Mouse (Mus musculus): ENCODE data around the gene Farp1. TPM values are rescaled to one million over a fixed set of nuclear protein-coding genes. Genes with fewer than 3 reads are reported as not detected.

Farp1 gene
- polyA plus RNA-seq, 1 experiment from 2014 or later = 45.2 TPM

DNA sequence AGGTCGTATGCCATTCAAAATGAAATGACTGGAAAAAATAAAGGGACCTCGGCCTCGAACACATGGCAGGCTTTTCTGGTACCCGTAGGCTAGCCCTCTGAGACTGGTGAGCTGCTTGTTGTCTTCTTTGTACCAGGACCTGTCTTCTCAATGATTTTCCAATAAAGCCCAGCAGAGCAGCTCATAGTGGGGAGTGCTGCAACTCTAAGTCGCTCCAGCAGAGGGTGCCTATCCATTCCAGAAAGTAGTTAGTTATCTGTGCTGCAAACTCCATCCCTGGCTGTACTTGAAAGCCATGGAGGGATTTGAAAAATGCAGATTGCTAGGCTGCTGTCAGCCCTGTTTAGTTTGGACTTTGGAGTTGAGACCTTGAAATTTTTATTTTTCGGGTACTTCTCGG lies 224.8 kb downstream of the Farp1 start:
- no peak overlapping the region for H3K4me3 ChIP-seq (replicated peaks; ENCODE audit: low read length)
- no peaks in the 10 kb centered on the region for H3K4me1 ChIP-seq (replicated peaks; ENCODE audit: control insufficient read depth, insufficient read depth, low read length)
- H3K9ac ChIP-seq = no peak overlapping the region
- H3K4me2 ChIP-seq (replicated peaks) = no peak overlapping the region
- DNase-seq (ENCODE audit: low spot score) (peak; percentile 85), ATAC-seq (ENCODE audit: low FRiP score) (peak; percentile 53)
- H3K36me3 ChIP-seq (replicated peaks; ENCODE audit: control insufficient read depth, insufficient read depth) = peaks cover 39% of the 10 kb centered on the region
- no peak overlapping the region for H3K27ac ChIP-seq
- no peaks in the 10 kb centered on the region for H3K27me3 ChIP-seq (ENCODE audit: control insufficient read depth, insufficient read depth, low read length)
- no peaks in the 10 kb centered on the region for H3K9me3 ChIP-seq (ENCODE audit: control insufficient read depth, low read length)
- 47% methylated on average over 7 of the region's 7 CpGs for WGBS

DNA sequence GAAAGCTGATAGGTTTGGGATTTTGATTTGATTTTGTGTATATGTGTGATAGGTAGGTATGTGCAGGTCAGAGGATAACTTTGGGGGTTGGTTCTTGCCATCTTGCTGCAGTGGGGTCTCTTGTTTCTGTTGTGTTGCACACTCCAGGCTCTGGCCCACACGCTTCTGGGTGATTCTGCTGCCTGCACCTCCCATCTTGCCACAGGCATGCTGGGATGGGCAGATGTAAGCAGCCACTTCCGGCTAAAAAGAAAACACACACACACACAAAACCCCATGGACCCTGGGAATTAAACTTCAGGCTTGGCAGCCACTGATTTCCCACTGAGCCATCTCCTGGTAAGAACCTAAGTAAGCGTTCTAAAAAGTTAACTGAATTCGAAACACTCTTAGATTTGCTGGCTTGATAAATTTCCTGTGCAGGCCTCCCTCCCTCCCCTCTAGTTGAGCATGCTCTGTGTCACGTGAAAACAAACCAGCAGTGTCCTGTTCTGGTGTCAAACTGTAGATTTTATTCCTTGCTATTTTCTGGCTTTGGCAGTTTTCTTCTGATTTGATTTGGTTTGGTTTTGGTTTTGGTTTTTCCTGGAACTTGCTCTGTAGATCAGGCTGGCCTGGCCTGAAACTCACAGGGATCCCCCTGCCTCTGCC lies 226.4 kb downstream of the Farp1 start:
- Histone ChIP-seq H3K9ac (no peak overlapping the region), H3K36me3 (replicated peaks; ENCODE audit: control insufficient read depth, insufficient read depth) (peaks cover 34% of the 10 kb centered on the region), H3K27ac (no peak overlapping the region), H3K27me3 (ENCODE audit: control insufficient read depth, insufficient read depth, low read length) (no peaks in the 10 kb centered on the region), H3K9me3 (ENCODE audit: control insufficient read depth, low read length) (no peaks in the 10 kb centered on the region), H3K4me1 (replicated peaks; ENCODE audit: control insufficient read depth, insufficient read depth, low read length) (no peaks in the 10 kb centered on the region), H3K4me2 (replicated peaks) (no peak overlapping the region), H3K4me3 (replicated peaks; ENCODE audit: low read length) (no peak overlapping the region)
- ATAC-seq (ENCODE audit: low FRiP score) (no peak), DNase-seq (ENCODE audit: low spot score) (no peak)
- WGBS = 77% methylated on average over 5 of the region's 5 CpGs

DNA sequence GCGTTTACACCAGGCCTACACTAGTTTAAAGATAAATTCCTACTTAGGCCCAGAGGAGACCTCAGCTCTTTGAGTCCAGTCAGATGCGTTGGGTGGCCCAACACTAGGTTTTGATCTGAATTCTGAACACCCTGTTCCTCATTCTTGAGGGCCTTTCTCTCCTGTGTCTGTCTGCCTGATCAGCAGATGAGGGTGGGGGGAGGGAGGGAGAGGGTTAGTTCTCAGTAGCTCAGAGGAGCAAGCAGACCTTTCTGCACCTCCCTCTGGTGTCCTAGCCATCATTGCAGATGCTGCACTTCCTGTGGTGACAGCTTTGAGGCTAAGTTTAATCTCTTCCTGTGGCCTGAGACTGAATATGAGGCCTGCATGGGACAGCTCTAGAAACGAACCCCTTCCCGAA lies 227.6 kb downstream of the Farp1 start:
- H3K4me2 ChIP-seq (replicated peaks) = no peak overlapping the region
- H3K9ac ChIP-seq = no peak overlapping the region
- H3K27me3 ChIP-seq (ENCODE audit: control insufficient read depth, insufficient read depth, low read length) = no peaks in the 10 kb centered on the region
- peaks cover 31% of the 10 kb centered on the region for H3K36me3 ChIP-seq (replicated peaks; ENCODE audit: control insufficient read depth, insufficient read depth)
- no peaks in the 10 kb centered on the region for H3K9me3 ChIP-seq (ENCODE audit: control insufficient read depth, low read length)
- DNase-seq (ENCODE audit: low spot score) (no peak), ATAC-seq (ENCODE audit: low FRiP score) (no peak)
- no peak overlapping the region for H3K27ac ChIP-seq
- H3K4me3 ChIP-seq (replicated peaks; ENCODE audit: low read length) = no peak overlapping the region
- WGBS = 67% methylated on average over 4 of the region's 4 CpGs
- no peaks in the 10 kb centered on the region for H3K4me1 ChIP-seq (replicated peaks; ENCODE audit: control insufficient read depth, insufficient read depth, low read length)

DNA sequence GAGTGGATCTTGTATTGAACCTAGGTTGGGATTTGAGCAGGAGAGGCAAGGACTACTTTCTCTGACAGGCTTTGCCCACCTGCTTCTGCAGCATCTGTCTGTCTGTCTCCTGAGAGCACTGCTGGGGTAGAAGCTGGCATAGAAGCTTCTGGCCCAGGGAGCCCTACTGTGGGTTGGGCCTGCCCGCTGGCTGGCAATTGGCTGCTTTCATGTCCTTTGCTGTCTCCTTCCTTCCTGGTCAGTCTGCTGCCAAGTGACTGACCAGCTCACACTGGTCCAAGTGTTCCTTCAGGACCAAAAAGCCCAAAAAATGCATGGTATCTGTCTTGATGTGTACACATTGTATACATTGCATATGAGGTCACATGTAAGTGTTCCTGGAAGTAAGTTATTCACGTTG lies 228.9 kb downstream of the Farp1 start:
- Histone ChIP-seq H3K9ac (no peak overlapping the region), H3K27ac (no peak overlapping the region), H3K36me3 (replicated peaks; ENCODE audit: control insufficient read depth, insufficient read depth) (peaks cover 18% of the 10 kb centered on the region; the same call in 1 of the 2 replicates), H3K27me3 (ENCODE audit: control insufficient read depth, insufficient read depth, low read length) (no peaks in the 10 kb centered on the region), H3K9me3 (ENCODE audit: control insufficient read depth, low read length) (no peaks in the 10 kb centered on the region), H3K4me1 (replicated peaks; ENCODE audit: control insufficient read depth, insufficient read depth, low read length) (no peaks in the 10 kb centered on the region), H3K4me2 (replicated peaks) (no peak overlapping the region), H3K4me3 (replicated peaks; ENCODE audit: low read length) (no peak overlapping the region)
- DNase-seq (ENCODE audit: low spot score) = no peak
- ATAC-seq (ENCODE audit: low FRiP score) = no peak
- 82% methylated on average over 2 of the region's 2 CpGs for WGBS

DNA sequence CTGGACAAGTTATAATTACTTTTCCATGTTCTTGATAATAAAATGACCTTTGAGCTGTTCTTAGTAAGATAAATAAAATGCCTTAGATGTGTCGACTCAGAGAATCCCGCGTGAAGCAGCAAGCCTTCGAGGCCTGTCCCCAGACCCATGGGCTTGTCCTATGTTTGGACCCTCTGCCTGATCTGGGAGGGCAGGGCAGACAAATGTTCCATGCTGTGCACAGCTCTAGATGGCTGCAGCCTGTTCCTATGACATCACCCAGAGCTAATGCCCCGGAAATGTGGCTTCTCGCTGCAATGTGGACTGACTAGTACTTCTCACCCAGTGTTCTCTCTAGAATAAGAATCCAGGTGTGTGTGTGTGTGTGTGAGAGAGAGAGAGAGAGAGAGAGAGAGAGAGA lies 229.5 kb downstream of the Farp1 start:
- no peaks in the 10 kb centered on the region for H3K27me3 ChIP-seq (ENCODE audit: control insufficient read depth, insufficient read depth, low read length)
- peaks cover 20% of the 10 kb centered on the region for H3K36me3 ChIP-seq (replicated peaks; ENCODE audit: control insufficient read depth, insufficient read depth)
- no peak for ATAC-seq (ENCODE audit: low FRiP score)
- H3K9me3 ChIP-seq (ENCODE audit: control insufficient read depth, low read length) = no peaks in the 10 kb centered on the region
- H3K4me2 ChIP-seq (replicated peaks) = no peak overlapping the region
- WGBS = 80% methylated on average over 6 of the region's 6 CpGs
- H3K4me1 ChIP-seq (replicated peaks; ENCODE audit: control insufficient read depth, insufficient read depth, low read length) = no peaks in the 10 kb centered on the region
- no peak overlapping the region for H3K9ac ChIP-seq
- no peak for DNase-seq (ENCODE audit: low spot score)
- H3K27ac ChIP-seq = no peak overlapping the region
- H3K4me3 ChIP-seq (replicated peaks; ENCODE audit: low read length) = no peak overlapping the region

DNA sequence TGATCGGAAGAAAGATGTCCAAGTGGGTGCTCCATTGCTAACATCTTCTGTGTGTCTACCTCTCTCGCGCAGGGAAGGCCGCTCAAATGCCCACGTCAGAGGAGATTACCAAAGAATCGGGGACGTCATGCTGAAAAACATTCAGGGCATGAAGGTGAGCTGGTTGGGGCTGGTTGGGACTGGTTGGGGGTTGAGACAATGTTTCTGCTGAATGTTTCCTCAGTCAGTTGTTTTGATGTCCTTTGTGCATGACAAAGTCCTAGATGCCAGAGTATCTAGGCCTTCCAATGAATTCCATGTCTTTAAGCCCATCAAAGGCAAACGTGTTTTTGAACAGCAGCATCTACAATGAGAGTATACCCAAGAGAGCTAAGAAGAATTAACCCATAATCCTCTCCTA lies 232.8 kb downstream of the Farp1 start:
- Histone ChIP-seq H3K27me3 (ENCODE audit: control insufficient read depth, insufficient read depth, low read length) (no peaks in the 10 kb centered on the region), H3K4me3 (replicated peaks; ENCODE audit: low read length) (no peak overlapping the region), H3K36me3 (replicated peaks; ENCODE audit: control insufficient read depth, insufficient read depth) (peaks cover 43% of the 10 kb centered on the region), H3K4me1 (replicated peaks; ENCODE audit: control insufficient read depth, insufficient read depth, low read length) (no peaks in the 10 kb centered on the region), H3K9ac (no peak overlapping the region), H3K9me3 (ENCODE audit: control insufficient read depth, low read length) (no peaks in the 10 kb centered on the region), H3K27ac (no peak overlapping the region), H3K4me2 (replicated peaks) (no peak overlapping the region)
- no peak for ATAC-seq (ENCODE audit: low FRiP score)
- DNase-seq (ENCODE audit: low spot score) = no peak
- WGBS = 89% methylated on average over 8 of the region's 8 CpGs

DNA sequence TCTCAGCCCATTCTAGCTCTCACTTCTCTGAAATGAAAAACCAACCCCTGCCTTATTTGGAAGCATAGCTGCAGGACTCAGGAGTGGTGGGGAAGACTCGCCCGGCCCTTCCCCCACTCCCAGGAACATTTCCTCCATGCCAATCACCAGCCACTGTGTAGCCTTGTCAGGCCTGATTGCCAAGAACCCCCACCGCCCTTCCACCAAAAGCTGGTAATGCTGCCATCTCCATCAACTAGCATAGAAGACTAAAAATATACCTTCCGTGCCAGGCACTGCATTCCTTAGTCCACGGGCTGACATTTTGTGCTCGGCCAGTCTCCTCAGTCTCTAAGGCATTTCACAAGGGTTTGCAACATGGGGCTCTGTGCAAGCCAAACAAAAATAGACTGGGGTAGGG lies 235.5 kb downstream of the Farp1 start:
- no peaks in the 10 kb centered on the region for H3K27me3 ChIP-seq (ENCODE audit: control insufficient read depth, insufficient read depth, low read length)
- 88% methylated on average over 6 of the region's 6 CpGs for WGBS
- H3K4me1 ChIP-seq (replicated peaks; ENCODE audit: control insufficient read depth, insufficient read depth, low read length) = no peaks in the 10 kb centered on the region
- no peak for DNase-seq (ENCODE audit: low spot score)
- no peak for ATAC-seq (ENCODE audit: low FRiP score)
- H3K9me3 ChIP-seq (ENCODE audit: control insufficient read depth, low read length) = no peaks in the 10 kb centered on the region
- no peak overlapping the region for H3K4me3 ChIP-seq (replicated peaks; ENCODE audit: low read length)
- H3K27ac ChIP-seq = no peak overlapping the region
- no peak overlapping the region for H3K4me2 ChIP-seq (replicated peaks)
- H3K9ac ChIP-seq = no peak overlapping the region
- peaks cover 56% of the 10 kb centered on the region for H3K36me3 ChIP-seq (replicated peaks; ENCODE audit: control insufficient read depth, insufficient read depth)

DNA sequence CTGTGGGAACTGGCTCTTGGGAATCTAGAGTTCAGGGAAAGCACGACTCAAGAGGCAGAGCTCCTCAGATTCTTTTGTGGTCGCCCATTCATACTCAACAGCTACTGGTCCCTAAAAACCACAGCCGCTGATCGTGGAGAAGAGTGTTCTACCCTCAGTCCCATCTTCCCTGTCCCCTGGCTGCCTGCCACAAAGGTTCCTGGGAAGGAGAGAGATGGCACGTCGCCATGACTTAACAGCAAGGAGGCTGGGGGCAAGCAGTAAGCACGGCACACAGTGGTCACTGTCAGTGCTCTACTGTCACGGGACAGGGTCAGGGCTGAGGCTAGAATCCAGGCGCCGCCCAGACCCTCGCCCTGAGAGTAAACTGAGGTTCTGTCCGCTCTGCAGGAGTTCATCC lies 240.0 kb downstream of the Farp1 start:
- Histone ChIP-seq H3K9ac (no peak overlapping the region), H3K9me3 (ENCODE audit: control insufficient read depth, low read length) (no peaks in the 10 kb centered on the region), H3K4me3 (replicated peaks; ENCODE audit: low read length) (no peak overlapping the region), H3K36me3 (replicated peaks; ENCODE audit: control insufficient read depth, insufficient read depth) (peaks cover 81% of the 10 kb centered on the region), H3K4me2 (replicated peaks) (no peak overlapping the region), H3K27me3 (ENCODE audit: control insufficient read depth, insufficient read depth, low read length) (no peaks in the 10 kb centered on the region), H3K27ac (no peak overlapping the region), H3K4me1 (replicated peaks; ENCODE audit: control insufficient read depth, insufficient read depth, low read length) (no peaks in the 10 kb centered on the region)
- DNase-seq (ENCODE audit: low spot score) (no peak), ATAC-seq (ENCODE audit: low FRiP score) (no peak)
- WGBS = 85% methylated on average over 12 of the region's 12 CpGs

DNA sequence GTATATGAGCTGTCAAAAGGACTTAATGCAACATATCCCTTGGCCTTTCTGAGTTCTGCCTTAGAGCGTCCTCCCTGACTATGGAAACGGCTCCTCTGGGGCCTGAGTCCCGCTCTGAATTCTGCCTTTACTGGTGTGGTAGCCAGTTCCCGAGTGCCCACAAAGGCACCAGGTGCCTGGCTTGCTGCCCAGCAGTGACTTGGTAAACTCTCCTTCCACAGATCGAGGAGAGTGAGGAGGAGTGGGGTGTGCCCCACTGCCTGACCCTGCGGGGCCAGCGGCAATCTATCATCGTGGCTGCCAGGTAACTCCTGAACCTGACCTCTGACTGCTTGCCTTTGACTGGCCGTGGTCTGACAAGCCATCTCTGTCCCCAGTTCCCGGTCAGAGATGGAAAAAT lies 241.0 kb downstream of the Farp1 start:
- no peak overlapping the region for H3K9ac ChIP-seq
- DNase-seq (ENCODE audit: low spot score) (no peak), ATAC-seq (ENCODE audit: low FRiP score) (no peak)
- peaks cover 81% of the 10 kb centered on the region for H3K36me3 ChIP-seq (replicated peaks; ENCODE audit: control insufficient read depth, insufficient read depth)
- H3K4me1 ChIP-seq (replicated peaks; ENCODE audit: control insufficient read depth, insufficient read depth, low read length) = no peaks in the 10 kb centered on the region
- H3K27me3 ChIP-seq (ENCODE audit: control insufficient read depth, insufficient read depth, low read length) = no peaks in the 10 kb centered on the region
- H3K27ac ChIP-seq = no peak overlapping the region
- H3K4me3 ChIP-seq (replicated peaks; ENCODE audit: low read length) = no peak overlapping the region
- no peaks in the 10 kb centered on the region for H3K9me3 ChIP-seq (ENCODE audit: control insufficient read depth, low read length)
- H3K4me2 ChIP-seq (replicated peaks) = no peak overlapping the region
- WGBS = 79% methylated on average over 10 of the region's 10 CpGs

DNA sequence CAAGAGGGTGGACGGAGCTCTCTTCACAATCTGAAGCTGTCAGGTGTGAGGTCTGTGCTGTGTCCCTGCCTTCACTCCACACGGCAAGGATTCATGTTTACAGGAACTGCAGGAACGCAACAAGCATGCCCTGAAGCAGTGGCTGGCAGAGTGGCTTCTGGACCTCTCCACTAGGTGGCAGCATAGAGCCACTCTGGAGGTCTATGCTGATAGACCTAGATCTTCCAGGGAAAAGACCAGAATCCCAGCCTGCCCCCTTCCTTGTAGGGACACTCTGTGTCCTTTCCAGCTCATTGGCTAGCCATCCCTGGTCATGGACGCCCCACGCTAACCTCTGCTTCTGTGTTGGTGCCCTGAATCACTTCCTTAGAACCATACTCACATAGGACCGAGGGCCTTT lies 244.1 kb downstream of the Farp1 start:
- H3K27me3 ChIP-seq (ENCODE audit: control insufficient read depth, insufficient read depth, low read length) = no peaks in the 10 kb centered on the region

More for the DNA sequence above, 244.1 kb downstream of the Farp1 start:
- Histone ChIP-seq H3K4me1 (replicated peaks; ENCODE audit: control insufficient read depth, insufficient read depth, low read length) (no peaks in the 10 kb centered on the region), H3K27ac (no peak overlapping the region), H3K36me3 (replicated peaks; ENCODE audit: control insufficient read depth, insufficient read depth) (peaks cover 88% of the 10 kb centered on the region), H3K9ac (no peak overlapping the region), H3K4me2 (replicated peaks) (no peak overlapping the region), H3K4me3 (replicated peaks; ENCODE audit: low read length) (no peak overlapping the region), H3K9me3 (ENCODE audit: control insufficient read depth, low read length) (no peaks in the 10 kb centered on the region)
- 33% methylated on average over 6 of the region's 6 CpGs for WGBS
- DNase-seq (ENCODE audit: low spot score) (peak; percentile 94), ATAC-seq (ENCODE audit: low FRiP score) (peak; percentile 61)

Measured in hindbrain, embryonic 14.5 days (tissue).